Mouse (Mus musculus) bone marrow macrophage, adult 2 months (primary cell): ENCODE results near the gene Ltbp1.

ENCODE experiments used
- CTCF ChIP-seq: IDR thresholded peaks from 2 replicates; pipeline ENCODE4 v1.5.1; 2012; ENCODE audit warnings: low read depth, mild to moderate bottlenecking, low read length, moderate library complexity
- POLR2A ChIP-seq: IDR thresholded peaks from 2 replicates; pipeline ENCODE4 v1.6.1; 2012; ENCODE audit warnings: mild to moderate bottlenecking, low read depth, low read length, borderline replicate concordance

- TF ChIP-seq CTCF (no peak), POLR2A (no peak)
These were observed 326.9 kb downstream of the Ltbp1 start for GRCm38 (mm10) chr17:75332289-75332688.
